Mouse (Mus musculus) spleen, adult 2 months (tissue): ENCODE data around the gene 2210408I21Rik. TPM values are rescaled to one million over a fixed set of nuclear protein-coding genes. Genes with fewer than 3 reads are reported as not detected.

ENCODE experiments used
- DNase-seq, 2 experiments: peaks; one replicate each; pipeline versions ENCODE4 v3.0.0 to v3.0.0-alpha.2; 2012 to 2021; ENCODE audit warnings: low spot score in 2 of 2, low read depth in 1 of 2
- H3K27ac ChIP-seq: fragments of 200-500 bp; 2 replicates; pipeline ENCODE4 v1.5.1; 2012; ENCODE audit warnings: low read length, inconsistent platforms; ENCODE audit not compliant: insufficient read depth
- H3K27me3 ChIP-seq: fragments of 200-500 bp; 2 replicates; pipeline ENCODE4 v1.6.1; 2012; ENCODE audit warnings: mild to moderate bottlenecking, moderate library complexity, low read length, inconsistent platforms; ENCODE audit not compliant: control insufficient read depth, insufficient read depth
- H3K36me3 ChIP-seq: fragments of 200-500 bp; 2 replicates; pipeline ENCODE4 v1.6.1; 2012; ENCODE audit warnings: mild to moderate bottlenecking, low read length, inconsistent platforms; ENCODE audit not compliant: control insufficient read depth, insufficient read depth
- H3K4me1 ChIP-seq: fragments of 200-500 bp; 2 replicates; pipeline ENCODE4 v1.6.1; 2011; ENCODE audit warnings: inconsistent platforms; ENCODE audit not compliant: control insufficient read depth, insufficient read depth, insufficient read length
- H3K4me3 ChIP-seq: fragments of 200-500 bp; 2 replicates; pipeline ENCODE4 v1.5.1; 2011; ENCODE audit warnings: mild to moderate bottlenecking, inconsistent platforms; ENCODE audit not compliant: insufficient read depth, insufficient read length; ENCODE audit errors: extremely low read depth
- CTCF ChIP-seq: fragments of 200-500 bp; IDR thresholded peaks from 2 replicates; pipeline ENCODE4 v1.5.1; 2011; ENCODE audit warnings: mild to moderate bottlenecking, inconsistent platforms; ENCODE audit not compliant: insufficient read depth, insufficient read length, insufficient replicate concordance; ENCODE audit errors: extremely low read depth
- POLR2A ChIP-seq: fragments of 200-500 bp; IDR thresholded peaks from 2 replicates; pipeline ENCODE4 v1.6.1; 2011; ENCODE audit warnings: low read depth, low read length, inconsistent platforms
- WGBS: fragments of 180-500 bp; shearing (Covaris S2); methylation state at CpG from one replicate; pipeline ENCODE4 v1.1.7; 2018; 5-methylcytosine and 5-hydroxymethylcytosine counted together
- polyA plus RNA-seq: library from polyadenylated mRNA; depleted of rRNA; stranded (reverse); fragments of >200 nt; gene quantifications from 2 replicates; pipeline ENCODE4 v1.2.3, GENCODE M21; 2012; rRNA removed

The 2210408I21Rik gene
- polyA plus RNA-seq, 1 experiment = 0.14 TPM

DNA sequence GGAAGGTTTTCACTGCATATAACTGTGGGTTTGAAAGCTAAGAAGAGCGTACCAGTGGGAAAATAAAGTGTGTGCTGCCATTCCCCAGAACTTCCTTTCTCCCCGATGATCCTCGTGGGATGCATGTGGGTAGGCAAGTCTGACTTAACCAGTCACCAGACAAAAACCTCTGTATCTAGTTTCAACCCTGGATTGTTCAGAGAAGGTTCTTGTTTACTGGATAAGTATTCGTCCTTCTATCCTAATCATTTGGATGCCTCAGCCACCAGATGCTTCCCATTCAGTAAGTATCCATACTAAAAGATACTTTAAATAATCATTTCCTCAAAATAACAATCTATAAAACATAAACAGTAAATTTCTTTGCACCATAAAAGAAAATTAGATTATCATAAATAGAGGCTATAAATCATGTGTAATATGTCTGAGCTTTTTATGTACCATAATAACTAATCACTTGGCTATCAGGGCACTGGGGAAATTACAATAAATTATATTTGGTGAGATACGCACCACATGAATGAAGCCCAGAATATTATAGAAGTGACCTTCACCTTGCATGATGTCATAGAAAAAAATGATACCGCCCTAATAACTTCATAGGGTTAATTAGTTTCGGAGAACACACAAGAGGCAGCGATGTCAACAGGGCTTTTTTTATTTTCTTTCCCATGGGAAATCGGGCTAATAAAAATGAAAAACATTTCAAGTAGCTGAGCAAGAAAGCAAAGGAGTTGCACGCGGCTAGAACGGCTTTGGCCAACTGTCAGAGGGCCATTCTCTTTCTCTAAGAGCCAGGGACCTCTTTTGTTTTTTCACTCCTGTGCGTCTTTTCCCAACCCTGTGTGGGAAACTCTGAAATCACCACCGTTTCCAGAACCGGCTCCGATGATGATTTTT lies 412.4 kb downstream of the 2210408I21Rik start:
- Histone ChIP-seq H3K4me1 (no peaks in the 10 kb centered on the region), H3K27ac (no peak overlapping the region), H3K4me3 (no peak overlapping the region), H3K36me3 (no peaks in the 10 kb centered on the region), H3K27me3 (no peaks in the 10 kb centered on the region)
- no peak for DNase-seq
- WGBS = 70% methylated on average over 16 of the region's 16 CpGs
- TF ChIP-seq CTCF = no peak

DNA sequence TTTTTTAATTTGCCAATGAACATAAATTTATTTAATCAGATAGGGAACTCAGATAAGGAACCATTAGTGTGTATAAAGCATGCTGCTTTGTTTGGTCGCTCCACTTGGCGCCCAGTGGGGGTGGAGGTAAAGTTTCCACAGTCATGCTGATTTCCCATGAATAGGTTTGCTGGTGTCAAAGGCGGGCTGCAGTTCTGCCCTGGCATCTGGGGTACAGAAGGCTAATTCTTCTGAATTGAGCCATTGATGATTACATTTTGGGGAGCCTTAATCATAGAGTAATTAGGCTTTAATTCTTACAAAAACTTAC lies 413.0 kb downstream of the 2210408I21Rik start:
- H3K4me1 ChIP-seq = no peaks in the 10 kb centered on the region
- H3K4me3 ChIP-seq = no peak overlapping the region
- DNase-seq = no peak
- no peaks in the 10 kb centered on the region for H3K27me3 ChIP-seq
- H3K27ac ChIP-seq = no peak overlapping the region
- no peak for TF ChIP-seq CTCF
- no peak for TF ChIP-seq POLR2A
- 39% methylated on average over 3 of the region's 3 CpGs for WGBS
- no peaks in the 10 kb centered on the region for H3K36me3 ChIP-seq

DNA sequence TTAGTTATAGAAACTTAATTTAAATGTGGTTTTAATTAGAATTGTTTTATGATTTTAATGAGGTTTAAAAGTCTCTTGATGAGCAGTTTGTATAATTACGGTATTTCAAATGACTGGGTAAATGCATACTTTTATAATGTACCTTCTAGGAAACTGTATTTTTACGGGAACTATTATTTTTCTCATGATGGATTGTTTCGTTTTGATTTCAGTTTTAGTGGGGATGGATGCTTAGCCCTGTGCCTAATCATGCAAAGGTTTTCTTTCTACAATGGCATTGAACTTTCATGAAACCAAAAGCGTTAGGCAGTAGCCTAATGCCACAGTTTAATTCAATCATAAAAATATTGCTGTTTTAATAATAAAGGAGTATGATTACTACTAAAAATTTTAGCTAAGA lies 413.4 kb downstream of the 2210408I21Rik start:
- H3K27ac ChIP-seq = no peak overlapping the region
- no peaks in the 10 kb centered on the region for H3K36me3 ChIP-seq
- TF ChIP-seq POLR2A (no peak), CTCF (no peak)
- DNase-seq = no peak
- no peak overlapping the region for H3K4me3 ChIP-seq
- no peaks in the 10 kb centered on the region for H3K4me1 ChIP-seq
- no peaks in the 10 kb centered on the region for H3K27me3 ChIP-seq
- WGBS = 83% methylated on average over 4 of the region's 4 CpGs

DNA sequence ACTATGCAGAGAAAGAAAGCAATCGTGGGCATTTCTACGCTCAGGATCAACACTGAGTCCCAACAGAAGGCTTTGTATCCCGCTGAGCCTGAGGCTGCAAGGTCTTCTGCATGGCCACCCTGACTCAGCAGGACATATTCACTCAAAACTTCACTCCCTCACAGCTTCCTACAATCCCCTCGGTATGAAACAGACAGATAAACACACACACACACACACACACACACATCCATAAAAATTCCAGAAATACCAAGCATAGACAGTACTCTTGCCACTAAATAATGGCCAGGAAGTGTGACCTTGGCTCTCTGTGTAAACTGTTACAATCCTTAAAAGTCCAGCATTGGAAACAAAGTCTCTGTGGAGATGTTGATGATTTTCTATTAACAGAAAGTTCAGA lies 458.7 kb downstream of the 2210408I21Rik start:
- Histone ChIP-seq H3K27ac (no peak overlapping the region), H3K4me1 (no peaks in the 10 kb centered on the region), H3K27me3 (no peaks in the 10 kb centered on the region), H3K36me3 (no peaks in the 10 kb centered on the region), H3K4me3 (no peak overlapping the region)
- TF ChIP-seq POLR2A = no peak
- TF ChIP-seq CTCF = no peak
- WGBS = 78% methylated on average over 4 of the region's 4 CpGs
- no peak for DNase-seq

DNA sequence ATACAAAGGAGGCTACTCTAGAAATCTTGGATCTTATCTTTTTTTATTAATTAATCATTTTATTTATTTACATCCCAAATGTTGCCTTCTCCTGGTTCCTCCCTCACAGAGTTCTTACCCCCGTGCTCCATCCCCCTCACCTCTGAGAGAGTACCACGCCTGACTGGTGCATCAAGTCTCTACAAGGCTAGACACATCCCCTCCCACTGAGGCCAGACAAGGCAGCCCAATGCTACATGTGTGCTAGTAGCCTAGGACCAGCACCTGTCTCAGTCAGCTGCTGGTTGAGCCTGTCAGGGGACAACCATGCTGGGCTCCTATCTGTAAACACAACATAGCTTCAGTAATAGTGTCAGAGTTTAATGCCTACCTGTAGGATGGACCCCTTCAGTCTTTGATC lies 480.0 kb downstream of the 2210408I21Rik start:
- TF ChIP-seq CTCF (no peak), POLR2A (no peak)
- Histone ChIP-seq H3K36me3 (no peaks in the 10 kb centered on the region), H3K4me1 (no peaks in the 10 kb centered on the region), H3K27me3 (no peaks in the 10 kb centered on the region), H3K27ac (no peak overlapping the region), H3K4me3 (no peak overlapping the region)
- DNase-seq = no peak
- WGBS = 72% methylated on average over 2 of the region's 2 CpGs

Other genes starting within 250 kb of the 2210408I21Rik start
- gene Slf1, start 67 bp upstream of the 2210408I21Rik start, polyA plus RNA-seq = 3.0 and 5.4 TPM in 2 replicates